Mouse (Mus musculus) adrenal gland, adult 2 months (tissue): ENCODE data around the gene Phlpp1. TPM values are rescaled to one million over a fixed set of nuclear protein-coding genes. Genes with fewer than 3 reads are reported as not detected.

Experiments
- DNase-seq: peaks from one replicate; pipeline ENCODE4 v3.0.0; 2021
- long read RNA-seq: library from polyadenylated mRNA; stranded (forward); transcript quantifications from one replicate; pipeline ENCODE4 v2.0.0, GENCODE M21; 2021
- polyA plus RNA-seq: library from polyadenylated mRNA; depleted of rRNA; stranded (reverse); fragments of >200 nt; gene quantifications from 2 replicates; pipeline ENCODE4 v1.2.3, GENCODE M21; 2012; rRNA removed
- total RNA-seq, 2 experiments: library from RNA; stranded (reverse); gene quantifications; 2 replicates each; pipeline ENCODE4 v1.2.3; 2021

Phlpp1 gene
- total RNA-seq, result 10 to 100 TPM; 14.1 to 18.0 TPM
- 12.8 and 13.3 TPM in 2 replicates for polyA plus RNA-seq
- long read RNA-seq, full-length matches to known transcripts, result 6 of 7 reads
- long read RNA-seq, partial matches to known transcripts, result 1 of 7 reads
- long read RNA-seq, other reads (novel, unspliced or antisense), result 0 of 7 reads

- peak; percentile 100 for DNase-seq
Measured at GRCm38 (mm10) chr1:106171241-106172220, at the start of gene Phlpp1. TSS of gene Phlpp1 (plus strand) at chr1:106171752.

GRCm38 (mm10) chr1:106126601-106127000 lies 45.0 kb upstream of the Phlpp1 start:
- DNase-seq, result no peak

- no peak for DNase-seq
Measured at GRCm38 (mm10) chr1:106131697-106132349, 39.7 kb upstream of the Phlpp1 start.

GRCm38 (mm10) chr1:106132350-106132700 lies 39.2 kb upstream of the Phlpp1 start:
- DNase-seq, result no peak

DNA sequence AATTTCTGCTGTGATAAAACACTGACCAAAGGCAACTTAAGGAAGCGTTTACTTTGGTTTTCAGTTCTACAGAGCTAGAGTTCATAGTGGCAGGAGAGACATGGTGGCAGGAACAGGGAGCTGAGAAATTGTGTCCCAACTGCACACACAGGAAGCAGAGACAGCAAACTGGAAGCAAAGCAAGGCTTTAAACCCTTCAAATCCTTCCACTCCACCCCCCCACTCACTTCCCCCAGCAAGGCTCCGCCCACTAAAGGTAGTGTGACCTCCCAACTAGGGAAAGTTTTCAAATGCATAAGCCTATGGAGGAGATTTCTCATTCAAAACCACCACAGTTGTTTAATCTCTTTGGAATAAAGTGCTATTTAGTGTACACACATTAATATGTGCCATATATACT lies 32.9 kb upstream of the Phlpp1 start:
- DNase-seq, result no peak

DNA sequence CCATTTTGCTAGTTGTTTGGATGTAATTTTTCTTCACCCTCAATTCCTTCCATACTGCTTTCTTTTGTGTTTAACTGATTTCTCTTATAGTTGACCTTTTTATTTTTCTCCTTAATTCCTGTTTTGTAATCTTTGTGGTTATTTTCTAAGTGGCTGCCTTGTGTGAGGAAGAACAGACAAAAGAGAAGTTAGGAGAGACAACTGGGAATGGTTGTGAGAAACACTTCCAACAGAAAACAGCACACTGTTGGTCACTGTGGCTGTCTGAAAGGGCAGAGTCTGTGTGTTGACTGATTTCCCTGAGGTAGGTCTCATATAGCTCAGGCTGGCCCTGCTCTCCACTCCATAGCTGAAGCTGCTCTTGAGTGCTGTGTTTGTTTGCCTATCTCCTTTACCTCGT lies 32.4 kb upstream of the Phlpp1 start:
- no peak for DNase-seq

DNA sequence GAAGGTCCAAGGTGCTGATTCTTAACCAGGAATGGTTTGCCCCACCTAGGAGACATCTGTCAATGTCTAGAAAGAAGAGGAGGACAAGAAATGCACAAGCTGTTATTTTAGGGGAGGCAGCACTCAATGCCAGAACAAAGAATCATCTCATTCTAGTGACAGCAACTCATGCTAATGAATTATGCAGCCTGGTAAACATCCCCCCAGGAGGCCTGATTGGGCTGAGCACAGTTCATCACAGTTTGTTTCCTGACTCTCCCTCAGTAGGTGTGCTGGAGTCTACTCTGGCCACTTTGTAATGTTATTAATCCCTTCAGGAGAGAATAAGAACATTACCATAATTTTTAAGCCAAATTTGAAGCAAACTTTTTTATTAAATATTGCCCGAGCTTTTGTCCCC lies 29.5 kb upstream of the Phlpp1 start:
- no peak for DNase-seq

GRCm38 (mm10) chr1:106144534-106144933 lies 27.0 kb upstream of the Phlpp1 start:
- no peak for DNase-seq

DNA sequence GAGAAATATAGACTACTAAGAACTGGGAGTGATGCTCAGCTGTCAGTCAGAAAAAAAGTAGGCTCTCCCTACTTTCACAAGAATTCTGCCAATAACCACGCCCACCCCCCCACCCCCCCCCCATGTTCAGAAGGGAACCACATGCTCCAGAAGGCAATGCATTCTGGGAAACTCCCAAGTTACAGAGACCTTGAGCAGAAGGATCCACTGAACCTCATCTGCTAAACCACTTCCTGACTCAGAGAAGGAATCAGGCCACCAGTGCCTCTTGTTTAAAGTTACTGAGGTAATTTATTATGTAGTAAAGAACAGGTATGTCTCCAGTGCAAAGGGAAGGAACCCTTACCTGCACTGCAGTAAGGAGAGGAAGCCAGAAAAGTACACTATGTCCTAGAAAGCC lies 26.5 kb upstream of the Phlpp1 start:
- DNase-seq, result no peak

DNA sequence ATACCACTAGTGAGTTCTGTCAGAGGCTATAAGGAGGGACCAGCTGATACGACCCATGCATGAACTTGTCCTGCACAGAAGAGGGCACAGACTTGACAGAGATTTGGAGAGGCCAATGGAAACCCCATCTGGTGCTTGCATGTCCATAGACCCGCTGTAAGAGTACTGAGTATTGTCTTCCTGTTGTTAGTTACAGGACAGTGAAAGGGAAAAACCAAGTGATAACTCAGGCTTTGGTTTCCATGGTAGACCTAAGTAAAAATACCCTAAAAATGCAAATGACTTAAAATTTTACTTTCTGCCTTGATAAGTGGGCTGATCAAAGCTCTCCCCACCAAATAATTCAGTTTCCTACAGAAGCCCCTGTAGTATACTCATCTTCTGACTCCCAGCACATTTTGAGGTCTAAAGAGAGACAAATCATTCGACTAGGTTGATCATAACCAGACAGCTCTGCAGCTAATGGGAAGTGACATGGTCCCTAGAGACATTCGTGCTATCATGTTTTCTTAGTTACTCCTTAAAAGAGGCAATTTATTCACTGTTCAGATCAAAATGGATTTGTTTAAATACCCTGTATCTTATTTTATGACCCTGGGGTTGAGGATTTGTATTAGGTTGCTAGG lies 25.9 kb upstream of the Phlpp1 start:
- no peak for DNase-seq

- no peak for DNase-seq
Measured at GRCm38 (mm10) chr1:106148386-106149380, 22.9 kb upstream of the Phlpp1 start.

DNA sequence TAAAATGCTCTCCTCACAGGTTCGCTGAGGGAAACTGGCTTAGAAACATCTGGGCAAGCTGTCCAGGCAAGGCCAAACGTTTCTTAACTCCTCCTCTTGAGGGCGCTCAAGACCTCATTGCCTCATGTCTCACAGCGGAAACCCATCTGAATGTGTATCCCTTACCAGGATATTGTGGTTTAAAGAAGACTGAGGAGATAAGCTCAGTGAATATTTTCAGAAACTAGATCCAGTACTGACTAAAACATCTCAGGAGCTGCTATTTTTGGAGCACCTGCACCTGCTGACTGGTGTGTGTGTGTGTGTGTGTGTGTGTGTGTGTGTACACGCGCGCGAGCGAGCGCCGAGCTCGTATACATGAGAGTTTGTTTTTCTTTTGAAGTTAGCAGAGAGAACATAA lies 19.7 kb upstream of the Phlpp1 start:
- peak; percentile 38 for DNase-seq

DNA sequence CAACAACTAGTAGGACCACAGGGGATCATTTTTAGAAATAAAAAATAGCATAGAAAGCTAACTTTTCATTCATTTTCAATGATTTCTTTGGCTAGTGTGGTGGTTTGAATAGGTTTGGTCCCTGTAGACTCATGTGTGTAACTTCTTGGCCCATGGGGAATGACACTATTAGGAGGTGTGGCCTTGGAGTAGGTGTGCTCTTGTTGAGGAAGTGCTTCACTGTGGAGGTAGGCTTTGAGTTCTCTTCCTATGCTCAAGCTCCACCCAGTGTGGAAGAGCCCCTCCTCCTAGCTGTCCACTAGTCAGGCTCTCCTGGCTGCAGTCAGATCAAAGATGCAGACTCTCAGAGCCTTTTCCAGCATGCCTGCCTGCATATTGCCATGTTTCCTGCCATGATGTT lies 18.8 kb upstream of the Phlpp1 start:
- no peak for DNase-seq

DNA sequence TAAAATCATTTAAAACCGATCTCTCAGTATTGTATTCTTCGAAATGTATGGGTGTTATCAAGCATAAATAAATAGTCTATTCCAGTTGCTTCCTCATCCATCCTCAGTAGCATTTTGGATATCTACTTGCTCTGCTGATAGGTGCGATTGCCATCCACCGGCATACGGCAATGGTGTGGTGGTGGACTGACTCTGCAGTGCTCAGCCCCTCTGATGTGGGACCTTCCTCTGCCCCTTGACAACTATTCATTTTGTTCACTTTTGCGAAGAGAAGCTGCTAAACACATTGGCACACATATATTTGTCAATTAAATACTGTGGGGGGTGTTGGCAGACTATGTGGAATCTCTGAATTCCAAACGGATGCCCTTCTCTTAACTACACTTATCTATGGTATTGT lies 17.0 kb upstream of the Phlpp1 start:
- DNase-seq, result no peak

DNA sequence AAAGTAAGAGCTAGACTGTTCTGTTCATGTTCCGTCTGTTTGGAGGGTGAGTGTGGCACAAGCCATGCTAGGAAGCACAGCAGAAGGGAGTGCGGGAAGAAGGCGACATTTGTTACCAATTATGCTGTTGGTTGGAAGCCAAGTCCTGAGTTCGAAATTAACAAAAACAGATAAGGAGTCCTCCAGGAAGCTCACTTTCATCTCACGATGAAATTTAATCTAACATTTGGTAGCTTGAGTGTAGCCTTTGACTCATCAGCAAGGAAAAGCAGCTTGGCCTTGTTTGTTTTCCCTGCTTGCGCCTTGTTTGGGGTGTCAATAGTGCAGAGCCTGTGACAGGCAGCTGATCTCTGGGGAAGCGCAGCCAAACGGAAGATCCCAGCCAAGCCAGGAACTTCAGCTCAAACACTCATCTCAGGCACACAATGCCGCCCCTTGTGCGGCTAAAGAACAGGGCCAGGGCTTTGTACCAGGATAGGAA lies 16.4 kb upstream of the Phlpp1 start:
- no peak for DNase-seq

GRCm38 (mm10) chr1:106155702-106156101 lies 15.8 kb upstream of the Phlpp1 start:
- DNase-seq, result no peak

- DNase-seq, result no peak
Measured at GRCm38 (mm10) chr1:106157961-106158515, 13.5 kb upstream of the Phlpp1 start.

DNA sequence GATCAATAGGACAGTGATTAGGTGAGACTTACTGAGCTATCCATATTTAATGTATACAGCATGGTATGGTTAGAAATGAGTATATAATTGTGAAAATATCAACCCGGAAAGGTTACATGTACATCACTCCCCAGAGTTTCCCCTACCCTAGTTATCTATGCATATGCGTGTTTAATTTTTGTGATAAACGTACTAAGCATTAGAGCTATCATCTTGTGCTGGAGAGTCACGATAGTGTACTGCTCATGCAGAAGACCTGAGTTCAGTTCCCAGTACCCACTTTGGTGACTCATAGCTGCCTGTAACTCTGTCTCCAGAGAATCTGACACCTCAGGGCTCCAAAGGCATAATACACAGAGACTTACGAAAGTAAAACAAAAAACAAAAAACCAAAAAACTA lies 11.9 kb upstream of the Phlpp1 start:
- DNase-seq, result no peak

DNA sequence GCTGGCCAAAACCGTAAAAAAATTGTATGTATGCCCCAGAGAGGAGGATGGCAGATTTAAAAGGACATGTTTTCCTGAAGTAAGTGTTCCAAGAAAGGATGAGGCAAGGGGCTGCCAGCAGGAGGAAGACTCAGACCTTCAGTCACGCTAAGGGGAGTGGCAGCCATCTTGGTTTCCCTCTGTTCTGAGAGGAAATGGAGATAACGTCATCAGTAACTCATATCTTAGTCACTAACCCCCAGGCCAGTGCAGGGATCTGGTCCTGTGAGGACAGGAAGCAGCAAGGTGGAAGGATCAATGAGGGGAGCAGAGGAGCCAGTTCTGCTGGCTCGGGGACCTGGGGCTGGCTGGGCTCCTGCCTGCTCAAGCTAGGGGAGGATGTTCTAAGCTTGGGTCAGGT lies 10.6 kb upstream of the Phlpp1 start:
- DNase-seq, result no peak

DNA sequence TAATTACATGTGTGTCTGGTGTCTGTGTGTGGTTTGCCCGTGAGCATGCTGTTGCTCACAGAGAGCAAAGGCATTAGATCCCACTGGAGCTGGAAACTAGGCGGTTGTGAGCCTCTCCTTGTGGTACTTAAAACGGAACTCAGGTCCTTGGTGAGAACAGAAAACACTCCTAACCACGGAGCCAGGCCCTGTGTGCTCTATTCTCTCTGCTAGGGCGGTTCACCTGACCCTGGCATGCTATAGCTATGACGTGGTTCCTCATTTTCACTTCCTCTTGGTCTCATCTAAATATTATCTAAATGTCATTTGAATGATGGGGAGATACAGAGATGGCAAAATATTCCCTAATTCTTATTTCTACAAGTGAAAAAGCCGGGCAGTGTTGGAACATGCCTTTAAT lies 9.0 kb upstream of the Phlpp1 start:
- no peak for DNase-seq

- no peak for DNase-seq
Measured at GRCm38 (mm10) chr1:106163401-106163800, 8.2 kb upstream of the Phlpp1 start.
